Mouse (Mus musculus): Measurements from ENCODE around the gene Snx11.

- TF ChIP-seq CTCF (IDR thresholded peaks at IDR 0.05; ENCODE audit: extremely low read depth, insufficient read depth, insufficient read length, insufficient replicate concordance) (no peak), POLR2A (IDR thresholded peaks at IDR 0.05; ENCODE audit: low read depth, low read length) (no peak)
Observed at GRCm38 (mm10) chr11:96757421-96757820, 19.9 kb downstream of the Snx11 start.

Measured in spleen, adult 2 months (tissue).